Mouse (Mus musculus) MEL (cell line): ENCODE data around the gene Micu1. TPM values are rescaled to one million over a fixed set of nuclear protein-coding genes. Genes with fewer than 3 reads are reported as not detected.

Experiments
- DNase-seq: peaks from one replicate; pipeline ENCODE4 v3.0.0; 2011; ENCODE audit warnings: low read depth, low spot score
- H3K27ac ChIP-seq: 2 replicates; pipeline ENCODE4 v1.5.1; 2012; ENCODE audit warnings: low read depth, mild to moderate bottlenecking, control low read depth, low read length, moderate library complexity; ENCODE audit not compliant: control insufficient read depth
- H3K27me3 ChIP-seq, 2 experiments: fragments of 150-350 bp in 1 of 2; sonication (generic) in 1 of 2; 2 replicates each; pipeline ENCODE4 v1.6.1; 2012; ENCODE audit warnings: low read length in 2 of 2, mild to moderate bottlenecking in 2 of 2, improper control_type of control experiment in 1 of 2, moderate library complexity in 1 of 2; ENCODE audit not compliant: insufficient read depth in 2 of 2, control insufficient read depth in 1 of 2
- H3K36me3 ChIP-seq, 2 experiments: 2 replicates each; pipeline ENCODE4 v1.6.1; 2012 to 2014; ENCODE audit warnings: low read length in 2 of 2, improper control_type of control experiment in 1 of 2, inconsistent platforms in 1 of 2, mild to moderate bottlenecking in 1 of 2; ENCODE audit not compliant: insufficient read depth in 2 of 2, control insufficient read depth in 1 of 2
- H3K4me1 ChIP-seq, 2 experiments: fragments of 150-350 bp in 1 of 2; sonication (generic) in 1 of 2; 2 replicates each; pipeline ENCODE4 v1.6.1; 2012; ENCODE audit warnings: low read length in 2 of 2, improper control_type of control experiment in 1 of 2, mild to moderate bottlenecking in 1 of 2; ENCODE audit not compliant: insufficient read depth in 2 of 2, control insufficient read depth in 1 of 2
- H3K4me3 ChIP-seq, 2 experiments: fragments of 150-350 bp in 1 of 2; sonication (generic) in 1 of 2; 2 replicates each; pipeline ENCODE4 v1.5.1; 2012; ENCODE audit warnings: low read depth in 2 of 2, low read length in 2 of 2, mild to moderate bottlenecking in 2 of 2, moderate library complexity in 2 of 2, control low read depth in 1 of 2, improper control_type of control experiment in 1 of 2; ENCODE audit not compliant: control insufficient read depth in 1 of 2, insufficient read depth in 1 of 2
- H3K79me2 ChIP-seq: 2 replicates; pipeline ENCODE4 v1.6.1; 2012; ENCODE audit warnings: mild to moderate bottlenecking, low read length, moderate library complexity; ENCODE audit not compliant: control insufficient read depth, poor library complexity, insufficient read depth
- H3K9ac ChIP-seq: 2 replicates; pipeline ENCODE4 v1.6.1; 2012; ENCODE audit warnings: low read depth, mild to moderate bottlenecking, control low read depth, low read length, moderate library complexity; ENCODE audit not compliant: control insufficient read depth, poor library complexity, severe bottlenecking
- H3K9me3 ChIP-seq: fragments of 150-350 bp; sonication (generic); replicated peaks from 2 replicates; pipeline ENCODE4 v1.6.1; 2012; ENCODE audit warnings: mild to moderate bottlenecking, low read length, improper control_type of control experiment, moderate library complexity; ENCODE audit not compliant: insufficient read depth
- BHLHE40 ChIP-seq: IDR thresholded peaks from 2 replicates; pipeline ENCODE4 v1.6.1; 2012; ENCODE audit warnings: low read depth, mild to moderate bottlenecking, inconsistent platforms, low read length, improper control_type of control experiment, borderline replicate concordance
- CHD1 ChIP-seq: IDR thresholded peaks from 2 replicates; pipeline ENCODE4 v1.6.1; 2012; ENCODE audit warnings: low read depth, mild to moderate bottlenecking, inconsistent platforms, low read length, improper control_type of control experiment
- CHD2 ChIP-seq: IDR thresholded peaks from 2 replicates; pipeline ENCODE4 v1.6.1; 2011; ENCODE audit warnings: low read length, improper control_type of control experiment
- CTCF ChIP-seq, 3 experiments: IDR thresholded peaks in 2 of 3; conservative IDR thresholded peaks in 1 of 3; 2 replicates each; pipeline ENCODE4 v1.5.1; 2011 to 2012; ENCODE audit warnings: low read length in 3 of 3, low read depth in 2 of 3, mild to moderate bottlenecking in 2 of 3, improper control_type of control experiment in 1 of 3, inconsistent platforms in 1 of 3, mixed read lengths in 1 of 3, moderate library complexity in 1 of 3; ENCODE audit not compliant: control insufficient read depth in 1 of 3, insufficient read depth in 1 of 3, poor library complexity in 1 of 3, severe bottlenecking in 1 of 3
- ELF1 ChIP-seq: IDR thresholded peaks from 2 replicates; pipeline ENCODE4 v1.6.1; 2014; ENCODE audit warnings: low read depth, mild to moderate bottlenecking, inconsistent platforms, low read length, improper control_type of control experiment, moderate library complexity
- EP300 ChIP-seq, 2 experiments: IDR thresholded peaks; 2 replicates each; pipeline ENCODE4 v1.6.1; 2011; ENCODE audit warnings: improper control_type of control experiment in 2 of 2, low read length in 2 of 2, low read depth in 1 of 2, mild to moderate bottlenecking in 1 of 2
- ETS1 ChIP-seq: IDR thresholded peaks from 2 replicates; pipeline ENCODE4 v1.6.1; 2012; ENCODE audit warnings: low read depth, mild to moderate bottlenecking, inconsistent platforms, low read length, improper control_type of control experiment, moderate library complexity
- GATA1 ChIP-seq: IDR thresholded peaks from 2 replicates; pipeline ENCODE4 v1.6.1; 2011; ENCODE audit warnings: low read depth, low read length, improper control_type of control experiment
- JUND ChIP-seq: IDR thresholded peaks from 2 replicates; pipeline ENCODE4 v1.6.1; 2011; ENCODE audit warnings: low read depth, mild to moderate bottlenecking, improper control_type of control experiment, low read length
- MAX ChIP-seq: IDR thresholded peaks from 2 replicates; pipeline ENCODE4 v1.6.1; 2011; ENCODE audit warnings: low read length, improper control_type of control experiment
- MAZ ChIP-seq: IDR thresholded peaks from 2 replicates; pipeline ENCODE4 v1.6.1; 2012; ENCODE audit warnings: low read depth, mild to moderate bottlenecking, inconsistent platforms, low read length, improper control_type of control experiment
- MEF2A ChIP-seq: IDR thresholded peaks from 2 replicates; pipeline ENCODE4 v1.6.1; 2014; ENCODE audit warnings: low read depth, mild to moderate bottlenecking, inconsistent platforms, low read length, improper control_type of control experiment; ENCODE audit not compliant: poor library complexity, insufficient replicate concordance, severe bottlenecking; ENCODE audit errors: extremely low read depth
- MXI1 ChIP-seq: IDR thresholded peaks from 2 replicates; pipeline ENCODE4 v1.6.1; 2011; ENCODE audit warnings: mild to moderate bottlenecking, low read depth, low read length, improper control_type of control experiment
- MYB ChIP-seq: IDR thresholded peaks from 2 replicates; pipeline ENCODE4 v1.6.1; 2011; ENCODE audit warnings: mild to moderate bottlenecking, low read depth, low read length, improper control_type of control experiment
- MYC ChIP-seq: IDR thresholded peaks from 2 replicates; pipeline ENCODE4 v1.6.1; 2011; ENCODE audit warnings: low read depth, mild to moderate bottlenecking, low read length, improper control_type of control experiment, moderate library complexity
- NELFE ChIP-seq: IDR thresholded peaks from 2 replicates; pipeline ENCODE4 v1.6.1; 2011; ENCODE audit warnings: low read depth, low read length, improper control_type of control experiment
- NRF1 ChIP-seq: IDR thresholded peaks from 2 replicates; pipeline ENCODE4 v1.6.1; 2014; ENCODE audit warnings: low read depth, mild to moderate bottlenecking, inconsistent platforms, low read length, improper control_type of control experiment, moderate library complexity; ENCODE audit not compliant: poor library complexity, insufficient read depth, severe bottlenecking
- POLR2A ChIP-seq, 2 experiments: IDR thresholded peaks; 2 replicates each; pipeline ENCODE4 v1.6.1; 2011 to 2012; ENCODE audit warnings: low read length in 2 of 2, mild to moderate bottlenecking in 2 of 2, control low read depth in 1 of 2, improper control_type of control experiment in 1 of 2, low read depth in 1 of 2, moderate library complexity in 1 of 2; ENCODE audit not compliant: control insufficient read depth in 1 of 2, insufficient read depth in 1 of 2, poor library complexity in 1 of 2
- RCOR1 ChIP-seq: IDR thresholded peaks from 2 replicates; pipeline ENCODE4 v1.6.1; 2012; ENCODE audit warnings: low read depth, mild to moderate bottlenecking, inconsistent platforms, low read length, improper control_type of control experiment
- SIN3A ChIP-seq: IDR thresholded peaks from 2 replicates; pipeline ENCODE4 v1.6.1; 2012; ENCODE audit warnings: low read length, improper control_type of control experiment, inconsistent platforms
- SMC3 ChIP-seq: IDR thresholded peaks from 2 replicates; pipeline ENCODE4 v1.6.1; 2011; ENCODE audit warnings: low read depth, low read length, improper control_type of control experiment
- TAL1 ChIP-seq: IDR thresholded peaks from 2 replicates; pipeline ENCODE4 v1.6.1; 2012; ENCODE audit warnings: mild to moderate bottlenecking, inconsistent platforms, low read length, moderate library complexity, mixed read lengths
- TCF12 ChIP-seq: IDR thresholded peaks from 2 replicates; pipeline ENCODE4 v1.6.1; 2014; ENCODE audit warnings: low read depth, mild to moderate bottlenecking, inconsistent platforms, low read length, improper control_type of control experiment, moderate library complexity
- USF1 ChIP-seq: IDR thresholded peaks from 2 replicates; pipeline ENCODE4 v1.6.1; 2014; ENCODE audit warnings: low read depth, mild to moderate bottlenecking, inconsistent platforms, low read length, improper control_type of control experiment, moderate library complexity
- USF2 ChIP-seq, 2 experiments: IDR thresholded peaks; 2 replicates each; pipeline ENCODE4 v1.6.1; 2011 to 2012; ENCODE audit warnings: improper control_type of control experiment in 2 of 2, low read length in 2 of 2, borderline replicate concordance in 1 of 2, inconsistent platforms in 1 of 2, low read depth in 1 of 2, mild to moderate bottlenecking in 1 of 2; ENCODE audit not compliant: insufficient read depth in 1 of 2
- ZKSCAN1 ChIP-seq: IDR thresholded peaks from 2 replicates; pipeline ENCODE4 v1.6.1; 2012; ENCODE audit warnings: low read depth, mild to moderate bottlenecking, inconsistent platforms, low read length, improper control_type of control experiment, moderate library complexity
- ZNF384 ChIP-seq: IDR thresholded peaks from 2 replicates; pipeline ENCODE4 v1.6.1; 2012; ENCODE audit warnings: low read depth, mild to moderate bottlenecking, inconsistent platforms, low read length, improper control_type of control experiment
- polyA plus RNA-seq, 2 experiments: library from polyadenylated mRNA; stranded (reverse) in 1 of 2; unstranded in 1 of 2; fragments of >175 nt in 1 of 2; fragments of >200 nt in 1 of 2; gene quantifications; 2 replicates each; pipeline versions ENCODE4 v1.2.1 to v1.2.4; 2012; ENCODE audit warnings: low replicate concordance in 2 of 2, low read depth in 1 of 2; ENCODE audit not compliant: insufficient read length in 2 of 2, insufficient read depth in 1 of 2, missing spikeins in 1 of 2
- total RNA-seq: library from RNA; depleted of rRNA; stranded (reverse); fragments of 300-350 nt; gene quantifications from 2 replicates; pipeline ENCODE4 v1.2.3, GENCODE M21; 2012

The Micu1 gene
- total and polyA plus RNA-seq, 3 experiments, result 18.0 to 26.8 TPM; not detected in 1

GRCm38 (mm10) chr10:59753538-59754069 lies 51.3 kb downstream of the Micu1 start:
- Histone ChIP-seq H3K4me3 (no peak overlapping the region), H3K36me3 (no peaks in the 10 kb centered on the region), H3K27ac (no peak overlapping the region), H3K4me1 (no peaks in the 10 kb centered on the region), H3K9ac (no peak overlapping the region), H3K79me2 (no peaks in the 10 kb centered on the region), H3K27me3 (no peaks in the 10 kb centered on the region), H3K9me3 (no peaks in the 10 kb centered on the region)
- TF ChIP-seq CTCF (IDR thresholded peaks at IDR 0.05 in 2 of 3, conservative IDR thresholded peaks at IDR 0.05 in 1 of 3; ENCODE audit: control insufficient read depth in 1 of 3, insufficient read depth in 1 of 3, low read depth in 2 of 3, low read length in 3 of 3, poor library complexity in 1 of 3, severe bottlenecking in 1 of 3) (no peak), GATA1 (no peak), TAL1 (no peak), MAX (no peak), MYC (no peak), ZKSCAN1 (no peak), TCF12 (no peak), MEF2A (no peak), USF2 (IDR thresholded peaks at IDR 0.05; ENCODE audit: borderline replicate concordance in 1 of 2, insufficient read depth in 1 of 2, low read depth in 1 of 2, low read length in 2 of 2) (no peak), ELF1 (no peak), MXI1 (no peak), MAZ (no peak), CHD1 (no peak), BHLHE40 (no peak), ZNF384 (no peak)
- DNase-seq, result no peak

- no peak for DNase-seq
- no peaks in the 10 kb centered on the region for H3K4me1 ChIP-seq
- TF ChIP-seq JUND, result no peak
- TF ChIP-seq NRF1, result no peak
- no peak for TF ChIP-seq NELFE
- TF ChIP-seq TAL1, result no peak
- TF ChIP-seq USF1, result no peak
- TF ChIP-seq CTCF (IDR thresholded peaks at IDR 0.05 in 2 of 3, conservative IDR thresholded peaks at IDR 0.05 in 1 of 3; ENCODE audit: control insufficient read depth in 1 of 3, insufficient read depth in 1 of 3, low read depth in 2 of 3, low read length in 3 of 3, poor library complexity in 1 of 3, severe bottlenecking in 1 of 3), result no peak
- TF ChIP-seq BHLHE40, result no peak
- TF ChIP-seq ZNF384, result no peak
- TF ChIP-seq MYB, result no peak
- no peak for TF ChIP-seq POLR2A (IDR thresholded peaks at IDR 0.05; ENCODE audit: control insufficient read depth in 1 of 2, insufficient read depth in 1 of 2, low read depth in 1 of 2, low read length in 2 of 2, poor library complexity in 1 of 2)
- no peak for TF ChIP-seq SMC3
- TF ChIP-seq MAZ, result no peak
- no peak for TF ChIP-seq USF2 (IDR thresholded peaks at IDR 0.05; ENCODE audit: borderline replicate concordance in 1 of 2, insufficient read depth in 1 of 2, low read depth in 1 of 2, low read length in 2 of 2)
- no peak for TF ChIP-seq EP300 (IDR thresholded peaks at IDR 0.05; ENCODE audit: low read depth in 1 of 2, low read length in 2 of 2)
- TF ChIP-seq ETS1, result no peak
- no peak for TF ChIP-seq ZKSCAN1
- no peak for TF ChIP-seq RCOR1
- no peak for TF ChIP-seq MAX
- no peak for TF ChIP-seq SIN3A
- no peak for TF ChIP-seq CHD2
- H3K9ac ChIP-seq, result no peak overlapping the region
- H3K4me3 ChIP-seq, result no peak overlapping the region
- H3K9me3 ChIP-seq, result no peaks in the 10 kb centered on the region
- H3K27ac ChIP-seq, result no peak overlapping the region
- no peaks in the 10 kb centered on the region for H3K36me3 ChIP-seq
- no peaks in the 10 kb centered on the region for H3K79me2 ChIP-seq
- H3K27me3 ChIP-seq, result no peaks in the 10 kb centered on the region
These were observed 51.8 kb downstream of the Micu1 start for GRCm38 (mm10) chr10:59754104-59754503.
